Mouse (Mus musculus): Measurements from ENCODE around the gene Tpp1. TPM values are rescaled to one million over a fixed set of nuclear protein-coding genes. Genes with fewer than 3 reads are reported as not detected.

The Tpp1 gene
- polyA plus RNA-seq (2012) = 36.5 and 56.7 TPM in 2 replicates

DNA sequence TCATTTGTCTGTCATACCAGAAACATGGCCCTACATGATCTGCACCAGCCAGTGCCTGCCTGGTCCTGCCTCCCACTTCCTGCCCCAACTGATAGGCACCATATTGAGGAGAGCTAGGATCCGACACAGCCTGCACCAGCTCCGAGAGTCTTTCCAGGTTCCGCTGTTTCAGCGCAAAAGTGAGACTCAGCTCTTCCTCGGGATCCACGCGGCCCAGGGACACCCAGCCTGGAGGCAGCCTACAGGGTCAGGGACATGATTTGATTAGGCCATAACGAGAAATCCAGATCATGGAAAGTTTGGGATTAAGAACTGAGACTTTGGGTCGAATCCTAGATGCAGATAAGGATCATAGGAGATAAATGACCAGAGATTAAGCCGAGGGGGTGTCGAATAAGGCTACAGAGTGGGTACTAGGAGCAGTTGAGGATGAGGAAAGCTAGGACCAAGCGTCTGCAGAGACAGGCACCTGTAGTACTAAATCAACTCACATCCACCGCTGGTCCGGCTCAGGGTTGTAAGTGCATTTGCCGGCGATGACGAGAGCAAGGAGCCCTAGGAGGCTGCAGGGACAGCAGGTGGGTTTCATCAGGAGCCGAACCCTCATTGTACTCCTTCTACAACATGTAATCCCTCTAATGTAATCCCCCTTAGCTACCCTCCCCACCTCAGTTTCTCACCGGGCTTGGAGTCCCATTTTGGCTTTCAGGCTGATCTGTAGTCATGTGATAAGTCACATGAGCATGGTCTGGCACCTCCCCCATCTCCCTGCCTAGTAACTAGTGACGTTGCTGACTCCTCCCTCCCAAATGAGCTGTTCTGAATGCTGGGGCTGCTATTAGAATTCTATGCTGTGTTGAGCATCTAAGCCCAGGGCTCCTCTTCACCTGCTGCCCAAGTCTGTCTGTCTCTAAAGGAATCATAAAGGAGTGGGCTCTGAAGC, at the start of gene Tpp1:
Tpp1 (minus strand) TSS at position 745 of the 943 bp plus-strand sequence.
- TF ChIP-seq GATA1 (IDR thresholded peaks at IDR 0.05; ENCODE audit: low read length) = no peak

DNA sequence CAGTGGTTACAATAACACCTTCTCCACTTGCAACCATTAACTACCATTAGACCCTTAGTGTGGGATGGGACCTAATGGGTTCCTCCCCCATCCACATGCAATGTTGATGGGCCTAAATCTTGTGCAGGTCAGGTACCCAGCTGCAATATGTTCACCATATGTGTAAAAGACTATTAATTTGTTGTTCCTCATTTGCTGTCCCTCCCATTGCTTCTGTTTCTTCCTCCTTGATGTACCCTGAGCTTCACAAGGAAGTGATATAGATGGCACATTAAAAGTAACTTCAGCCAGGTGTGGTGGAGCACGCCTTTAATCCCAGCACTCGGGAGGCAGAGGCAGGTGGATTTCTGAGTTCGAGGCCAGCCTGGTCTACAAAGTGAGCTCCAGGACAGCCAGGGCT, 44.9 kb upstream of the Tpp1 start:
- TF ChIP-seq GATA1 (IDR thresholded peaks at IDR 0.05; ENCODE audit: low read length) = no peak

DNA sequence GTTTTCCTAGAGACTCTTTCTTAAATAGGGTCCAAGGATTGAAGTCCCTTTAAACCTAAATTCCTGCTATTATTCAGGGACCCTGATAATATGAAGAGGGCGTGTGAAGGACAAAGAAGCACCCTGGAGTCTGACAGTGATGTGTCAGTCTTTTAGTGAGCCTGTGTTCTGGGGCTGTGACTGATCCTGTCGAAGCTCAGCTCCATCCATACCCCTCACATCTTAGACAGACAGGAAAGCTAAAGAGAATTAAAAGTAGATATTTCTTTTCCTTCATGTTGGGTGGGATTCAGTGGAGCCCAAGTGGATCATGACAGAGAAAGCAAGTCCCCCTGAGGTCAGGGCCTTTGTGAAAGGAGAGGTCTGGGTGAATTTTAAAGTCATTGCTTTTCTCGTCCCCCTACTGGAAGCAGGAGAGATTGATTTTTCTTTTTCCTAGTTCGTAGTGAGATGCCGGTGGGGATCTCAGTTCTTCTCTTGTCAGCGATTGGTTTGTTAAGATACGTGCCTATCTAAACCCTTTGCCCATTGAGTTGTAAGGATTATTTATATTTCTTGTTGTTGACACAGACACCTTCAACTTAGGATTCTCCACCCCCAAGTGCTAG, 43.8 kb upstream of the Tpp1 start:
- TF ChIP-seq GATA1 (IDR thresholded peaks at IDR 0.05; ENCODE audit: low read length) = no peak

DNA sequence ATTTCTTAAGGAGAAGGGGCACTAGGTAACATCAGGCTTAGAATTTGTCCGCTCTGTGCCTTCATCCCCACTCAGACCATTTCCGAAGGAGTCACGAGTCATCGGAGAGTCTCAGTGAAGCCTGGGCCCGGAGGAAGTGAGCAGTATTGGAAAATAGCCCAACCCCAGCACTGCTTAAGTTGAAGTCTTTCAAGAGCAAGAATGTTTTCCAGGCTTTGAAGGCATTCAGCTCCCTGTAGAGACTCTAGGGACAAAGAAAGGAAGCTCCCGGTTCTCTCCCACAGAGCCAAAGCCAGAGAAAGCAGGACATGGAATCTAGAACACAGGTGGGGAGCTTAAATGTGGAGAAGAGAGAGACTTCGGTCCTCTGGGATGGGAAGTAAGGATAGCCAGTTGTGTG, 41.7 kb upstream of the Tpp1 start:
- TF ChIP-seq GATA1 (IDR thresholded peaks at IDR 0.05; ENCODE audit: low read length) = no peak

DNA sequence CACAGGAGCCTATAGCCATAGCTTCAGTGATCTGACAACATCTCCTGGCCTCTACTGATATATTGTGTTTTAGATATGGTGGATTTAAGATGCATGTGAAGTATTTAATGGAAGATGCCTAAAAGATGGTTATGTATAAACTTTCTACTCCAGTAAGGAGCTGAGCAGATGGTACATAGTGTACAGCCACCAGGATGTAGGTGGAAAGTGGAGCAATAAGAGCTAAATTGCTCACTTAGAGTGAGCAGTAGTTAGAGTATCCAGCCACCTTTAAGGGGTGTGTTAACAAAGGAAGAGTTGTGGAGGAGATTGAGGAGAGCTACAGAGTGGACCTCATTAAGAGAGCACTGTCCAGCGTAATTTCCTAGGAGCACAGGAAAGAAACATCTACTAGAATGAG, 39.1 kb upstream of the Tpp1 start:
- no peak for TF ChIP-seq GATA1 (IDR thresholded peaks at IDR 0.05; ENCODE audit: low read length)

DNA sequence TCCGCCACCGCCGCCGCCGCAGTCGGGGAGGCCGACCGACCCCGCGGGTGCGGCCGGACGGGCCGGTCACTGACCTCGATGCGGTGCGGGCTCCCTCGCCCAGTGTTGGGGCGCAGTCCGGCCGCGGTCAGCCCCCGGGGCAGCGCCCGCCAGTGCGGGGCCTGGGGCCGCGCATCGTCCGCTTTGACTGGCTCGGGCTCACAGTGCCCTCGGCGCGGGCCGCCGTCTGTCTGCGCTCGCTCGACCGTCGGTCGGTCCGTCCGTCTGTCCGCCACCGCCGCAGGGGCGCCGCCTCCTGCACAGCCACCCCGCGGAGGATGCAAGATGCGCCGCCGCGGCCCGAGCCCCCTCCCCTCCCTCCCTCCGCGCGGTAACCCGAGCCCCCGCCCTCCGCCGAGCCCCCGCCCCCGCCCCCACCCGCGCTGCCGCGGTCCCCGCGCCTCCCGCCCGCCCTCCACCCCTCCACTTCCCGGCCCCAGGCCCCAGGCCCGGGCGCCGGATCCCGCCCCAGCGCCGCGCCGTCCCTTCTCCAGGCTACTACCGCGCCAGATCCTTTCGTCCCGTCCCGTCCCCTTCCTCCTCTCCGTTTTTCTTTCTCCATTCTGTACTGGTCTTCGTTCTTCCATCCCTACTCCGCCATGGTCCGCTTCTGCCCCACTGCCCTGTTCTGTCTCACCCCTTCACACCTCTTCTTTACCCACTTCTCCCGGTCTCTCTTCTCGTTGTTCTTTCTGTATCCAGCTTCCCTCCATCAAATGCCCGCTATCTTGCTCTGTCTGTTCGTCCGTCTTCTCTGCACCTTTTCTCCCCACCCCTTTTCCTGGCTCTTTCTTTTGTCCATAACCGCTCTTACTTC, 35.5 kb upstream of the Tpp1 start, which contains the start of gene Dchs1:
Dchs1 (minus strand) TSS at position 370 of the 856 bp plus-strand sequence.
- no peak for TF ChIP-seq GATA1 (IDR thresholded peaks at IDR 0.05; ENCODE audit: low read length)

DNA sequence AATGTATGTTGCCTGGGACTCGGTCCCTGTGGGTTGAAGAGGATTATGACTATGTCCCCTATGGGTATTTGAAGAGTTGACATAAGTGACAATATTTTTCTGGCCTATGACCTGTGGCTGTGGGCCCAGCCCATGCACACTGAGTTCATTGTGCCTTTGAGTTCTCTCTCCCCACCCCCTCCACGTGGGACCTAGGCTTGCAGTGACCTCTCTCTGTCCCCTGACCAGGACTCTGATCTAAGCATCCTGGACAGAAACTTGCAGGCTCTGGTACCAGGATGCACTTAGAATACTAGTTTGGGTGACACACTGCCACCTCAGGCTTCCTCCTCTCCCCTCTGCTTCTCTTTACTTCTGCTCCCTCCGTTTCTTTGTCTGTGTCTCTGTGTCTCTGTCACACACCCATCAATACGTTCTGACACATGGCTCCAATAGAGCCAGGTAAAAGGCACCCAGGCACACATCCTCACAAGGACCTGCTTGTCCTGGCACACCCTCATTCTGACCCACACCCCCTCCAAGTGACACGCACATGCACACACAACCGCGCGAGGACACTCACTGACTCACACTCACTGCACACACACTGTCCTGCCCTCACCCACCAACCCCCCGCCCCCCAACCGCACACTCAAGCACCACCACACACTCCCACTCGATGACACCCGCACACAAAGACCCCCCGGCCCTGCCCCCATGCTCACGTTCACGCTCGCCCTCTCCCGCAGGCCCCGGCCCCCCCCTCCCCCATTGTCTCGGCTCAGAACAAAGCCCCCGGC, 34.7 kb upstream of the Tpp1 start:
- no peak for TF ChIP-seq GATA1 (IDR thresholded peaks at IDR 0.05; ENCODE audit: low read length)

DNA sequence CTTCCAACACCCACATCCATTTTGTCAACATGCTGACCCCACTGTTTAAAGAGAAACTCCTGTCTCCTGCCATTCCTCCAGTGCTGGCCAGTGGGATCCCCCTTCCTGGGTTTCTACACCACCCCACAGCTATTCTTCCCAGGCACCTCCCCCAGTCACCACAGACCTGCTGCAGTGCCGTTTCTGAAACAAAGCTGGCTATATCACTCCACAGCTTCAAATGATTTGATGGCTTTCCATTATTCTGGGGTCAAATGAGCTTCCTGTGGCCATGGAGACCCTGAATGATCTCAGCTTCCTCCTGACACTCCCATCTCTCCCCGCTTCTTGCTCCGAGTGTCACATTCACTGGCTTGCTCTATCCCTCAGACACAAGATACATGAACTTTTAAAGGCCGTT, 32.5 kb upstream of the Tpp1 start:
- TF ChIP-seq GATA1 (IDR thresholded peaks at IDR 0.05; ENCODE audit: low read length) = no peak

DNA sequence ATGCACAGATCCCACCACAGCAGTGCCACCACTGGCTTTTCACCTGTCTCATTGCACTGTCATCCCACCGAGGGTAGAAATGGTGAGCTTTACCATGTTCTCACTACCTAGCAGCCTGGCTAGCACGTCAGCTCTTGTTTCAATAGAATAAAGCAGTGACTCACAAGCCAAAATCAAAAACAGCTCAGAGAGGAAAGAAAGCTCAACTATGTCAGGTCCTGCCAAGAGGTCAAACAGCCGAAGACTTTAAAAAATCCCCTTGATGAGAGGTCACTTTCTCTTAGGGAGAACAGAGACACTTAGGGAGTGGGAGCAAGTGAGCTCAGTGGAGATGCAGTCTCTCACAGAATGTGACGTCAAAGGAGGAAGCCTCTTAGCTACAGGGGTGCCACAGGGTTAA, 31.8 kb upstream of the Tpp1 start:
- TF ChIP-seq GATA1 (IDR thresholded peaks at IDR 0.05; ENCODE audit: low read length) = no peak

DNA sequence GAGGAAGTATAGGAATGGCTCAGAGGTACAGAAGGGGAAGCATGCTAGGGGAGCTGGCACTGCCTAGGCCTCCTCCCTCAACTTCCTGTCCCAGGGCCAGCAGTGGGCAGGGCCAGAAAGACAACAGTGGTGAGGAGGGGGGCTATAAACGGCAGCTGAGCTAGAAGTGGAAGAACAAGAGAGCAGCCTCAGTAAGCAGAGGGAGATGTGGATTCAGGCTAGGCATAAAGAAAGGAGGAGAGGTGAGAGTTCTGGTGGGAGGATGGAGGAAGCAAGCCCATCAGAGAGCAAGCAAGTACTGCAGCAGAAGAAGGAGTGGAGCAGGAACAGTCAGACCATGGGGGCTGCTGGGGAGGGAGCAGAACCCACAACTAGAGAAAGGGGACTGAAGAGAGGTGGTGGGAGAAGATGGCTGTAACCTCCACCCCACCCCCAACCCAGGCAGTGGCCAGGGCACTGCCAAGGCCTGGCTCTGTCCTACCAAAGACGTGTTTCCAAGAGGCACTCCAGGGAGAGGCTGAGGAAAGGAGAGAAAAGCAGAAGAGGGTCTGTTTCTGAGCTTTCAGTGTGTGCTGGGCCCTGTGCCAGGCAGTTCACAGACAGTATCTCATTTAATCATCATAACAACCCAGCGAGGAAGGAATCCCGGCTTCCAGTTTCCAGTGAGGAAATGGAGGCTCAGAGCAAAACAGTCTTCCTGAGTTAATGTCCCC, 26.7 kb upstream of the Tpp1 start:
- no peak for TF ChIP-seq GATA1 (IDR thresholded peaks at IDR 0.05; ENCODE audit: low read length)

DNA sequence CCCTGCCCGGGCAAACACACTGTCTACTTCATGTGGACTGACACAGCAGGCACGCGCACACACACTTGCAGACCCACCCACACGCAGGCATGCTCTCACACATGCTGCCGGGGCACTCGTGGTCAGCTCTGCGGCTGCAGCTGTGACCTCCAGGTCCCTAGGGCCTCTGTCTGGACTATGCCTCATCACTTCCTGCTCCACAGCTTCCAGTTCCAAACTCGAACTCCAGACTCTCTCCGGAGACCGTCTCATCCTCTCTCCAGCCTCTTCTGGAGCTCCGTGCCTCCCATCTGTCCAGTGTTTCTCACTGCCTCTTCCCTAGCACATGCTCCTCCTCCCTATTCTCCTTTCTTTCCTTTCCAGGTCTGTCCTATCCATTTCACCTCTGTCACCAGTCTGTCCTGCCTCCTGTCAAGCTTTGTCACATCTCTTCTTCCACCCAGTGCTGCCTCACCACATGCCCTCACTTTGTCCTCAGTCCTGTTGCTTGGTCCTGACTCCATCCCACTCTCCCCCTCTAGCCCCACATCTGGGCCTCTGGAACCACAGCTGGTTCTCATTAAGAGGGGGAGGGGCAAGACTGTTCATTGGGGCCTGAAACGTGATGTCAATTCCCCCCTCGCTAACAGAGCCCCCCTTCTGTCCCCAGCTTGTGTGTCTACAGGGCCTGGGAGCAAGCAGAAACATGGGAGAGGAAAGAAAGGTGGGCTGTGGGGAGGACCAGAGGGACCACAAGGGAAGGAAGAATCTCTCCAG, 25.9 kb upstream of the Tpp1 start:
- TF ChIP-seq GATA1 (IDR thresholded peaks at IDR 0.05; ENCODE audit: low read length) = no peak

DNA sequence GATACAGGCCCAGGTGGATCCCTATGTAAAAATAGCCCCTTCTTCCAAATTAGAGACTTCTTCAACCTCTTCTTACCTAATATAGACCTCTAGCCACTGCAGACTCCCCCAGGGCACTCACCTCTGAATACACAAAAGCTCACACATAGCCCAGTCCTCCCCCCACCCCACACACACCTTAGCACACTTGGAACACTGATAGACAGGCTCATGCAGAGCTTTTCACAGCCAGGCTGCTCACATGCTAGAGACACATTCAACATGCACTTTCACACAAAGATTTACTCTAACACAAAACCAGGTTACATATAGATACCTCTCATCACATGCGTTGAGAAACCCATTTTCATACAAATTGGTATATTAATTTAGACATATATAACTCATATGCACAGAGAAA, 25.3 kb upstream of the Tpp1 start:
- TF ChIP-seq GATA1 (IDR thresholded peaks at IDR 0.05; ENCODE audit: low read length) = no peak

DNA sequence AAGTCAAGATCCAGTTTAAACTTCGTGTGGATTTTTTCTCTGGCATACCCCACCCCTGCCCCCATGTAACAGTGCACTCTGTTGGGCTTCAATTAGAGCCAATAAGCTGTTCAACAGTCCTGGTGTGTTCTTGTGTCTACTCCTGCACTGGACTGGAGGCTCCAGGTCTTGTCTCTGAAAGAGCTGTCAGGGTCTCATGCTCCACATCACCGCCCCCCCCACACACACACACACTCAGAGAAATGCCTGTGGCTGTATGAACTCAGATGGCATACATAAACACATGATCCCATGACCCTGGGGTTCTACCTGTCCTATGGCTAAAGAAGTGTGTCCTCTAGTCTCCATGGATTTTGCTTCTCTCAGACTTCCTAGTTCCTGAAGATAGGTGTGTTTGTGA, 24.0 kb upstream of the Tpp1 start:
- TF ChIP-seq GATA1 (IDR thresholded peaks at IDR 0.05; ENCODE audit: low read length) = no peak

DNA sequence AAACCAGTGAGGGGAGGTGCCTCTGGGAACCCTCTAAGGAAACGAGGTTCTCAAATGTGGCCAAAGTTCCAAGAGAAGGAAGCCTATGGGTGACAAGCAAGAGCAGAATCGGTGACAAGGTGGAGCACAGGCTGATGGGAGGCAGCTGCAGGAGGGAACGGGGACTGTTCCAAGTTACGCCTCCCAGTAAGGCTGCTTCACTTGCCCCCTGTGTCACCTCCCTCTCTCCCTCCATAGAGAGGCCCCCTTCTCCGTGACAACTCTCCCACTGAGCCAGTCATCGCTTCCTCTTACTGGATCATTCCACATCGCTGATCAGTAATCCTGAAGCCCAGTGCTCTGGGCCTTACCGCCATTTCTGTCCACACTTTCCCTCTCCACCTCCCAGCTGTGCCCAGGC, 22.6 kb upstream of the Tpp1 start:
- TF ChIP-seq GATA1 (IDR thresholded peaks at IDR 0.05; ENCODE audit: low read length) = no peak

Measured in G1E-ER4 (cell line).